Mouse (Mus musculus): Measurements from ENCODE around the gene Rbfox1. TPM values are rescaled to one million over a fixed set of nuclear protein-coding genes. Genes with fewer than 3 reads are reported as not detected.

Rbfox1 gene
- polyA plus RNA-seq, 1 experiment: 98.9 TPM

- no peak for TF ChIP-seq POLR2A (IDR thresholded peaks at IDR 0.05; ENCODE audit: borderline replicate concordance, extremely low read depth, insufficient read depth, insufficient read length, poor library complexity, severe bottlenecking)
- no peak for TF ChIP-seq CTCF (IDR thresholded peaks at IDR 0.05; ENCODE audit: borderline replicate concordance, extremely low read depth, insufficient read depth, insufficient read length)
- DNase-seq (ENCODE audit: low read depth): peak; percentile 8
Measured at GRCm38 (mm10) chr16:6840007-6840406, 954.9 kb downstream of the Rbfox1 start.

GRCm38 (mm10) chr16:6840461-6840860 is 955.3 kb downstream of the Rbfox1 start:
- DNase-seq (ENCODE audit: low read depth): peak; percentile 6
- TF ChIP-seq CTCF (IDR thresholded peaks at IDR 0.05; ENCODE audit: borderline replicate concordance, extremely low read depth, insufficient read depth, insufficient read length): no peak
- TF ChIP-seq POLR2A (IDR thresholded peaks at IDR 0.05; ENCODE audit: borderline replicate concordance, extremely low read depth, insufficient read depth, insufficient read length, poor library complexity, severe bottlenecking): no peak

DNA sequence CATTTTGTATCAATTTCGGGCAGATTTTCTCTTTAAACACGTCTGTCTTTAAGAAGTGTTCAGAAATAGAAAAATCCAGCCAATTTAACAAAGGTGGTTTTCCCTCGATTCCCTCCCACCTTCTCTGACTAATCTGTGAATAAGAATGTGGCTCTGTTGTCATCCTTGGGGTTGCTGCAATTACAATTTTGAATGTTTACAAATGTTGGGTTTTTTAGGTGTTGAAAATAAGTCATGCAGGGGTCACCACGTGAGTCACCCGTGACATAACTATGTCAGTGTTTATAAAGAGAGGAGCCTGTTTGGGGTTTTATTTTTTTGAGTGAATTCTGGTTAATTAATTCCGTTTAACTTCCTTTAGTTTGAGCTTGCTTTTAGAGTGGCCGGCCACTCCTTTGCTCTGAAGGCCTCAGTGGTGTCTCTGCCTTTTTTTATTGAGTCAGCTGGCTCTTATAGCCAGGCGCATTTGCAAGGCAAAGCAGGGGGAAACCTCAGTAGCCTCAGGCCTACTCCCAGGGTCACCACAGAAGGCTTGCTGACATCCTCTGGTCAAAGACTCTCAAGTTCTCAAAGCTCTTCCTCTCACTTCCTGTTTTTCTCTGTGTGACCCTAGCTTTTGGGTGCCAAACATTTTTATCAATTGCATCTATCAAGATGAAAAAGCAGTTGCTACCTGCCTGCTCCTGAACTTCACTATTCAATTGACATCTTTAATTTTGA is 957.1 kb downstream of the Rbfox1 start:
- peak; percentile 16 for DNase-seq (ENCODE audit: low read depth)

DNA sequence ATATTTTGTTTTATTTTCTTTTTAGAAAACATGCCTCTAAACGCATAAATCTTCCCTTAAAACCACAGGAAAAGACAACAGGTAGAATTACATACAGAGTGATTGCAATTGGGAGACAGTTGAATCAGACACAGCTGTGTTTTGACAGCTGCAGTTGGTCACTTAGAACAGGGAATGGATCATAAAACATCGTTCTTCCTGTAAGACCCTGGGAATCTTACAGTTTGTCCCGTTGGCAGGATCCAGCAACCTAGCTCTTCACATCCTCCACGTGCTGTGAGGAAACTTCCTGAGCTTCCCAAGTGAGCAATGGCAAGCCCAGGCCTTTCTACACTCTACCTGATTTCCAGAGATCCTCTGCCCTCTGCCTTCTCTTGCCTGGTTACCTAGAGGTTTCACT is 959.5 kb downstream of the Rbfox1 start:
- no peak for TF ChIP-seq CTCF (IDR thresholded peaks at IDR 0.05; ENCODE audit: borderline replicate concordance, extremely low read depth, insufficient read depth, insufficient read length)
- no peak for TF ChIP-seq POLR2A (IDR thresholded peaks at IDR 0.05; ENCODE audit: borderline replicate concordance, extremely low read depth, insufficient read depth, insufficient read length, poor library complexity, severe bottlenecking)
- DNase-seq (ENCODE audit: low read depth): peak; percentile 11

More for the DNA sequence above, 957.1 kb downstream of the Rbfox1 start:
- TF ChIP-seq CTCF (IDR thresholded peaks at IDR 0.05; ENCODE audit: borderline replicate concordance, extremely low read depth, insufficient read depth, insufficient read length) (no peak), POLR2A (IDR thresholded peaks at IDR 0.05; ENCODE audit: borderline replicate concordance, extremely low read depth, insufficient read depth, insufficient read length, poor library complexity, severe bottlenecking) (no peak)

DNA sequence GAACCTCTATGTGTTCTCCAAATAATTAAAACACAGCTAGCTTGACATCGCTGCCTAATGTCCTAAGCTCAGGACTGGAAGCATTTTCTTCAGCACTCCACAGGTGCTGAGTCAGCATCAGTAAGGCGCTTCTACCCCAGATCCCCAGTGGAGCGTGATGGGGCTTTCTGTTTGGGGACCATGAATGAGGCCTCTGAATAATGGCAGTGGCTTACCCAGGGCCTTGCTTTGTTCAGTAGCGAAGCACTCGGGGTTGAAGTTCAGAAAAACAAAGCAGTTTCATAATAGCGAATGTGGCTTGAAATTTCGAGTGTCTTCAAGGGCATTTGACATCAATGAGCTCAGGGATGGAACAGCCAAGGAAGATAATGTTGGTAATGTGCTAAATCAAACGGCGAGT is 966.2 kb downstream of the Rbfox1 start:
- TF ChIP-seq POLR2A (IDR thresholded peaks at IDR 0.05; ENCODE audit: borderline replicate concordance, extremely low read depth, insufficient read depth, insufficient read length, poor library complexity, severe bottlenecking) (no peak), CTCF (IDR thresholded peaks at IDR 0.05; ENCODE audit: borderline replicate concordance, extremely low read depth, insufficient read depth, insufficient read length) (no peak)

GRCm38 (mm10) chr16:6853796-6854195 is 968.6 kb downstream of the Rbfox1 start:
- DNase-seq (ENCODE audit: low read depth): no peak
- no peak for TF ChIP-seq CTCF (IDR thresholded peaks at IDR 0.05; ENCODE audit: borderline replicate concordance, extremely low read depth, insufficient read depth, insufficient read length)
- TF ChIP-seq POLR2A (IDR thresholded peaks at IDR 0.05; ENCODE audit: borderline replicate concordance, extremely low read depth, insufficient read depth, insufficient read length, poor library complexity, severe bottlenecking): no peak

More for the DNA sequence above, 966.2 kb downstream of the Rbfox1 start:
- peak; percentile 55 for DNase-seq (ENCODE audit: low read depth)

DNA sequence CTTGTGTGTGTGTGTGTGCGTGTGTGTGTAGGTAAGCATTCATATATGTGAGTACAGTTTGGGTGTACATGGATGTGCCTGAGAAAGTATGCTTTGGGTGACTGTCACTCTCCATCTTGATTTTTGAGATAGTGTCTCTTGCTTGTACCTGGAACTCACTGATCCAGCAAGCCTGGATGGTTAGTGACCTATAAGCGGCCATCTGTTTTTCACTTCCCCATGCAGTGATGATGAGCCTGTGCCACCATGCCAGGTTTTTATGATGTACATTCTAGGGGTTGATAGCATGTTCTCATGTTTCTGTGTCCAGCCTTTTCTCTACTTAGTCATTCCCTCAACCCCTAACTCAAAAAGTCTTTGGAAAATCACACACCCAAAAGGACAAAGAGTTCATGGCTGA is 976.5 kb downstream of the Rbfox1 start:
- TF ChIP-seq POLR2A (IDR thresholded peaks at IDR 0.05; ENCODE audit: borderline replicate concordance, extremely low read depth, insufficient read depth, insufficient read length, poor library complexity, severe bottlenecking): no peak
- DNase-seq (ENCODE audit: low read depth): no peak

- TF ChIP-seq CTCF (IDR thresholded peaks at IDR 0.05; ENCODE audit: borderline replicate concordance, extremely low read depth, insufficient read depth, insufficient read length) (no peak), POLR2A (IDR thresholded peaks at IDR 0.05; ENCODE audit: borderline replicate concordance, extremely low read depth, insufficient read depth, insufficient read length, poor library complexity, severe bottlenecking) (no peak)
- DNase-seq (ENCODE audit: low read depth): peak; percentile 53
Measured at GRCm38 (mm10) chr16:6882683-6883430, 997.7 kb downstream of the Rbfox1 start.

DNA sequence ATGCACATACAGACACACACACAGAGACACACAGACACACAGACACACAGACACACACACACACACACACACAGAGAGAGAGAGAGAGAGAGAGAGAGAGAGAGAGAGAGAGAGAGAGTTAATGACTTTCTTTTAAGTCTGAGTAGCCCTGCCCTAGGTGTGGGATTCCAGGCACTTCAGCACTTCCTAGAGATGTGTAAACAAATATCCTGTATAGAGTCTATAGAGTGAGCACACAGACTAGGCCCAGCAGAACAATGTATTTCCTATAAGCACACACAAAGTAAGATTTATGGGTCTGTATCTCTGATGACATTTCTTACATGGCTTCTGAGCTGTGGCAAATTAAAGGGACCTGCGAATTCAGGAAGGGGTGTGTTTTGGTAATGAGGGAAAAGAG is 998.6 kb downstream of the Rbfox1 start:
- no peak for DNase-seq (ENCODE audit: low read depth)
- TF ChIP-seq POLR2A (IDR thresholded peaks at IDR 0.05; ENCODE audit: borderline replicate concordance, extremely low read depth, insufficient read depth, insufficient read length, poor library complexity, severe bottlenecking) (no peak), CTCF (IDR thresholded peaks at IDR 0.05; ENCODE audit: borderline replicate concordance, extremely low read depth, insufficient read depth, insufficient read length) (no peak)

GRCm38 (mm10) chr16:6885617-6886016 is 1000.5 kb downstream of the Rbfox1 start:
- no peak for DNase-seq (ENCODE audit: low read depth)
- TF ChIP-seq CTCF (IDR thresholded peaks at IDR 0.05; ENCODE audit: borderline replicate concordance, extremely low read depth, insufficient read depth, insufficient read length) (no peak), POLR2A (IDR thresholded peaks at IDR 0.05; ENCODE audit: borderline replicate concordance, extremely low read depth, insufficient read depth, insufficient read length, poor library complexity, severe bottlenecking) (no peak)

DNA sequence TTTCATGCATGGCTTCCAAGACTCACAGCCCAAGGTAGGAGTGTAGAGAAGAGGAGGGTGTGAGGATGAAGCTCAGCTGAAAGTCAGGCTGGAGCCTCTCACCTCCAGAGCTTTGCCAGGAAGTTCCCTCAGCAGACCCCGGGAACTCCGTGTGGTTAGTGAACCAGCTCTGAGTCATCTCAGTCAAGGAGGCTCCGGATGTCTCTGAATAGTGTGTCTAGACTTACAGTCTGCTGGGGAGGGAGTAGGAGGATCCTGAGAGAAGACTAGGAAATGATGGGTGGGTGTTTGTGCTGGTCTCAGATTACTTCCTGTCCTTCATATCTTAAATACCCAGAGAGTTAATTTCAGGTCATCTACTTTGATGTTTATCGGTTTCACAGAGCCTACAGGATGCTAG is 1004.1 kb downstream of the Rbfox1 start:
- DNase-seq (ENCODE audit: low read depth): no peak
- no peak for TF ChIP-seq CTCF (IDR thresholded peaks at IDR 0.05; ENCODE audit: borderline replicate concordance, extremely low read depth, insufficient read depth, insufficient read length)
- TF ChIP-seq POLR2A (IDR thresholded peaks at IDR 0.05; ENCODE audit: borderline replicate concordance, extremely low read depth, insufficient read depth, insufficient read length, poor library complexity, severe bottlenecking): no peak

DNA sequence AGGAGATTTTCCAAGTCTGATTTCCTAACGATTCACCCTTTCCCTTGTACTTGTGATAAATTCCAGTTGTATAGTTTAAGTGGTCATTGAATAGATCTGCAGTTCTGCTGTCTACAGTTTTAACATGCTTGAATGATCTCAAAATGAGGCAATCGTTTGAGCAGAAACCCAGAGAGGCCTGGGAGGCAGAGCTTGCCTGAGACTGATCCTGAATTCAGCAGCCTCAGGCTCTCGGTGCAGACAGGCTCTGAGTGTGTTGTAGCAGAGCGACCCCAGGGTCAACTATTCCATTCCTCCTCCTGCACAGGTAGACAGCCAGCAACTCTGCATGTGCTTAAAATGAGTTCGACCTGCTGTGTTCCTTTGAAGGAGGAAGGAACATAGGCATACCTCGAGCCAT is 1012.6 kb downstream of the Rbfox1 start:
- DNase-seq (ENCODE audit: low read depth): peak; percentile 47
- no peak for TF ChIP-seq CTCF (IDR thresholded peaks at IDR 0.05; ENCODE audit: borderline replicate concordance, extremely low read depth, insufficient read depth, insufficient read length)
- no peak for TF ChIP-seq POLR2A (IDR thresholded peaks at IDR 0.05; ENCODE audit: borderline replicate concordance, extremely low read depth, insufficient read depth, insufficient read length, poor library complexity, severe bottlenecking)

All from brain, embryonic 14.5 days (tissue).